Comparison of ENCODE assay signal across 16 mouse cellular contexts in genomic region chr6:137058257-137058656, GRCm38 (mm10).
DNase-seq lines count a peak whose midpoint lies in the region.
"Had no signal": no experiment of that assay in that cellular context is flagged by ENCODE, and none has a peak within 500 bp of the region (broad histone marks: within the 10 kb centered on the region; RNA-seq: fewer than 3 reads in every experiment).

No protein-coding gene starts in this region.

- DNase-seq in cerebellum, postnatal 10 days: peak; percentile 55 to 65
- no peak for DNase-seq in cerebellum, postnatal 4 days (ENCODE audit: low spot score in 2 of 2)
- DNase-seq in cerebellum, postnatal 14 days: peak; percentile 17 to 40
- no peak for DNase-seq in cerebellum, adult 18-20 months
- DNase-seq in heart, adult 11 months: peak; percentile 73
- DNase-seq in heart, postnatal 4 days: no peak
- DNase-seq: adrenal gland, adult 2 months; adrenal gland, adult 8-10 months; adrenal gland, postnatal 10 days; adrenal gland, postnatal 14 days; adrenal gland, postnatal 25 days; adrenal gland, postnatal 36 days; B cell, adult 2 months; cerebellum, adult 11 months; cerebellum, adult 11-12 months; cerebellum, adult 2 months had no signal

Comparison
In these comparisons a context has a peak if more than half of its experiments do, and no peak if none do; other contexts are left out.
1. DNase-seq: peak in cerebellum, postnatal 10 days (2 of 2), cerebellum, postnatal 14 days (2 of 2) and heart, adult 11 months (single experiment); none in cerebellum, postnatal 4 days (0 of 2), cerebellum, adult 18-20 months (0 of 2) and heart, postnatal 4 days (single experiment).